Mouse (Mus musculus) small intestine, adult 2 months (tissue): ENCODE data around the gene Hjurp. TPM values are rescaled to one million over a fixed set of nuclear protein-coding genes. Genes with fewer than 3 reads are reported as not detected.

ENCODE experiments used
- H3K27ac ChIP-seq: fragments of 200-500 bp; 2 replicates; pipeline ENCODE4 v1.5.1; 2012; ENCODE audit warnings: low read depth, low read length, control low read depth, inconsistent platforms; ENCODE audit not compliant: insufficient read depth
- H3K27me3 ChIP-seq: fragments of 200-500 bp; 2 replicates; pipeline ENCODE4 v1.6.1; 2012; ENCODE audit warnings: mild to moderate bottlenecking, moderate library complexity, low read length, inconsistent platforms; ENCODE audit not compliant: control insufficient read depth, insufficient read depth
- H3K36me3 ChIP-seq: fragments of 200-500 bp; 2 replicates; pipeline ENCODE4 v1.6.1; 2012; ENCODE audit warnings: mild to moderate bottlenecking, low read length, control low read depth, inconsistent platforms; ENCODE audit not compliant: control insufficient read depth, insufficient read depth
- H3K4me1 ChIP-seq: fragments of 200-500 bp; 2 replicates; pipeline ENCODE4 v1.6.1; 2012; ENCODE audit warnings: low read length, inconsistent platforms, mixed read lengths; ENCODE audit not compliant: control insufficient read depth, insufficient read depth, insufficient read length
- H3K4me3 ChIP-seq: fragments of 200-500 bp; 2 replicates; pipeline ENCODE4 v1.5.1; 2012; ENCODE audit warnings: low read depth, mild to moderate bottlenecking, control low read depth, inconsistent platforms, low read length, moderate library complexity
- CTCF ChIP-seq: fragments of 200-500 bp; IDR thresholded peaks from 2 replicates; pipeline ENCODE4 v1.5.1; 2012; ENCODE audit warnings: low read depth, mild to moderate bottlenecking, control low read depth, inconsistent platforms, low read length, moderate library complexity, mixed read lengths; ENCODE audit not compliant: insufficient replicate concordance, insufficient read length; ENCODE audit errors: extremely low read depth
- POLR2A ChIP-seq: fragments of 200-500 bp; IDR thresholded peaks from 2 replicates; pipeline ENCODE4 v1.6.1; 2012; ENCODE audit warnings: low read depth, mild to moderate bottlenecking, control low read depth, inconsistent platforms, low read length, moderate library complexity
- WGBS: fragments of 180-500 bp; shearing (Covaris S2); methylation state at CpG from one replicate; pipeline ENCODE4 v1.1.7; 2018; 5-methylcytosine and 5-hydroxymethylcytosine counted together
- polyA plus RNA-seq: library from polyadenylated mRNA; depleted of rRNA; stranded (reverse); fragments of >200 nt; gene quantifications from 2 replicates; pipeline ENCODE4 v1.2.3, GENCODE M21; 2012

The Hjurp gene
- polyA plus RNA-seq, 1 experiment, result 23.4 TPM

DNA sequence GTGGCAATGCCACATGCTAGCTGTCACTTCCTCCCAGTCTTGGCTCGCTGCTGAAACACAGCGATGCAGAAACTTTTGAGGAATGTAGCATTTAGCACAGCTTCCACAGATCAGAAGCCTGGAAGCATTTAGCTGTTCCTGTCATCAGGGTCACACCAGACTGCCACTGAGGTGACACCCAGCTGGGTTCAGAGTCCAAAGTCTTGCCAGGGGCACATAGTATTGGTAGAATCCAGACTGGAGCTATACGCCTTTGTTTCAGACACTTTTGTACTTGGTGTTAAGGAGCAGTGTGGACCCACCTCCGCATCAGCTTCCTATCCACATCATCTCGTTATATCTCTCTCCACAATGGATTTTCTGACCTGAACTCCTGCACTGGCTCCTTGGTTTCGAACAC lies 23.9 kb downstream of the Hjurp start:
- WGBS, result 51% methylated on average over 6 of the region's 6 CpGs
- H3K27ac ChIP-seq, result peak overlapping the region; percentile 15; the same call in 1 of the 2 replicates
- no peak for TF ChIP-seq CTCF
- TF ChIP-seq POLR2A, result no peak

GRCm38 (mm10) chr1:88253106-88253505 lies 24.3 kb downstream of the Hjurp start:
- peak overlapping the region; percentile 15; the same call in 1 of the 2 replicates for H3K27ac ChIP-seq
- H3K4me1 ChIP-seq, result peaks cover 12% of the 10 kb centered on the region
- TF ChIP-seq POLR2A (no peak), CTCF (no peak)
- no peak overlapping the region for H3K4me3 ChIP-seq
- no peaks in the 10 kb centered on the region for H3K36me3 ChIP-seq
- WGBS, result 52% methylated on average over 8 of the region's 8 CpGs
- H3K27me3 ChIP-seq, result no peaks in the 10 kb centered on the region

More for the DNA sequence above, 23.9 kb downstream of the Hjurp start:
- Histone ChIP-seq H3K4me1 (peaks cover 12% of the 10 kb centered on the region), H3K36me3 (no peaks in the 10 kb centered on the region), H3K27me3 (no peaks in the 10 kb centered on the region), H3K4me3 (no peak overlapping the region)

DNA sequence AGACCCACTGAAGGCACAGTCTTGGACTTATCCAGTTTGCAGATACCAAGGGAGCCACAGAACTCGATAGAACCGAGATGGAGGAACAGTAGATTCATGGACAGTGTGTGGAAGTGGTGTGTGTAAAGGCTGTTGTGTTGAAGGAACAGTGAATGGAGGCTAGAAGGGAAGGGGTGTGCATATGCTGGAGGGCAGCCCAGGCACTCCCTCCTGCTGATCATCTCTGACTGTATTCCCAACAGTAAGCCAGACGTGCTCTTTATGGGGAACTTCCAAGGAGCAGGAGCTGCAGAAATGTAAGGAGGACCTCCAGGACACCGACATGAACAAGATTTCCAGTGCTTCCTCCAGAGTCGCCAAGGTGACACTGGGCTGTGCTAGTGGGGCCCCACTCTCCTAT lies 27.4 kb downstream of the Hjurp start:
- no peak overlapping the region for H3K4me3 ChIP-seq

DNA sequence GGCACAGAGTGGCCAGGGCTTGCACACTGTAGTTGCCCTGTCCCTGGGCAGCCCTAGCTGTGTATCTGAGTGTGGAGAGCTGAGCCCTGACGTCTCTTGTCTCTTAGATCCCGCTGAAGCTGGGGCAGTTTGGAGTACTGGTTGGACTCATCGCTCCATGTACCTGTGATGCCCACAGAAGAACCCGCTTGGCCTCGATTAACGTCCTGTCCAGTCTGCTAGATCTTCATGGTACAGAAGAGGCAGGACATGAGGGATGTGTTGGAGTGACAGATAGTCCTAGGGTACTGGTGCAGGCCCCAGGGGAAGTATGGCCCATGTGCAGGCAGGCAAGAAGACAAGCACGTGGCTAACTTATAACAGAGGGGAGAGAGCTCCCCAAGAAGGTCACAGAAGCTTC lies 27.8 kb downstream of the Hjurp start:
- Histone ChIP-seq H3K27ac (no peak overlapping the region), H3K4me3 (no peak overlapping the region), H3K4me1 (peaks cover 15% of the 10 kb centered on the region), H3K36me3 (no peaks in the 10 kb centered on the region), H3K27me3 (no peaks in the 10 kb centered on the region)
- TF ChIP-seq CTCF (no peak), POLR2A (no peak)
- 83% methylated on average over 7 of the region's 7 CpGs for WGBS

More for the DNA sequence above, 27.4 kb downstream of the Hjurp start:
- H3K4me1 ChIP-seq, result peaks cover 15% of the 10 kb centered on the region
- H3K36me3 ChIP-seq, result no peaks in the 10 kb centered on the region
- H3K27ac ChIP-seq, result no peak overlapping the region
- TF ChIP-seq POLR2A (no peak), CTCF (no peak)
- H3K27me3 ChIP-seq, result no peaks in the 10 kb centered on the region
- 82% methylated on average over 5 of the region's 5 CpGs for WGBS

DNA sequence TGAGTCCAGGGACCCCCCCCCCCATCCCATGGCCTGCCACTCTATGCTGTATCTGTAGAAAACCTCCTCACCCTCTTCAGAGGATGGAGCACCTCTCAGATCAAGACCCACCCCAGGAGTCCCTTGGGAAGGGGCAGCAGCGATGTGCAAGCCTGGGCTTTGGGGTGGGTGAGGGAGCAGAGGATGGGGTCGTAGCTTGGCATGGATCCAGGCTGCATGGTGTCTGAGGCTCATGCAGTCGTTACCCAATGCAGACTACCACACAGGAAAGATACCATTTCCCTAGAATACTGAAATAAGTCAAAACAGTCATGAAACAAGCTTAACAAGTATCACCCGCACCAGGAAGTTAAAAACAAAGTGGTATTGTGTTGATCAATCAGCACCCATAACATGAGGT lies 28.8 kb downstream of the Hjurp start:
- 56% methylated on average over 4 of the region's 4 CpGs for WGBS
- H3K27me3 ChIP-seq, result no peaks in the 10 kb centered on the region
- H3K27ac ChIP-seq, result no peak overlapping the region
- peaks cover 12% of the 10 kb centered on the region for H3K4me1 ChIP-seq
- H3K4me3 ChIP-seq, result no peak overlapping the region
- TF ChIP-seq POLR2A (no peak), CTCF (no peak)
- no peaks in the 10 kb centered on the region for H3K36me3 ChIP-seq

GRCm38 (mm10) chr1:88247660-88248059 lies 29.8 kb downstream of the Hjurp start:
- 38% methylated on average over 2 of the region's 2 CpGs for WGBS
- Histone ChIP-seq H3K36me3 (no peaks in the 10 kb centered on the region), H3K27me3 (no peaks in the 10 kb centered on the region), H3K4me1 (peaks cover 3% of the 10 kb centered on the region; the same call in 1 of the 2 replicates), H3K27ac (no peak overlapping the region), H3K4me3 (no peak overlapping the region)
- TF ChIP-seq POLR2A (no peak), CTCF (no peak)

DNA sequence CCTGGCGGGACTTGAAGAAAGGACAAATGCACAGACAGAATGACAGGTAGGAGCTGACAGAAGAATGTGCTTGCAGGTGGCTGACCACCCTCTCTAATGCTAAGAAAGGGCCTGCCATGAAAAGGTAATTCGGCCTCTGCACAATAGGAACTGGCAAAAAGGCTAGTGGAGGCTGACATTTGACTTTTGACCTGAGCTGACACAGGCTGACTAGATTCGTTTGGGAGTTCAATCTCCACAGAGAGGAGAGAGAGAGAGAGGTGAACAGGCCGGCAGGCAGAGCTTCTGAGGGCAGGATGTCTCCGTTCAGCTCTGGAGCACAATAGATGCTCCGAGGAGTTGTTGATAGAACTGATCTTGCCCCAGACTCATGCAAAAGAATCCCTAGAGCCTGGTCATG lies 31.0 kb downstream of the Hjurp start:
- H3K36me3 ChIP-seq, result no peaks in the 10 kb centered on the region
- 42% methylated on average over 6 of the region's 6 CpGs for WGBS
- TF ChIP-seq POLR2A, result no peak
- no peak for TF ChIP-seq CTCF
- H3K27ac ChIP-seq, result no peak overlapping the region
- no peaks in the 10 kb centered on the region for H3K27me3 ChIP-seq
- H3K4me1 ChIP-seq, result peaks cover 3% of the 10 kb centered on the region; the same call in 1 of the 2 replicates
- no peak overlapping the region for H3K4me3 ChIP-seq
